Mouse (Mus musculus): ENCODE measurements around the gene Slc7a11. TPM values are rescaled to one million over a fixed set of nuclear protein-coding genes. Genes with fewer than 3 reads are reported as not detected.

Gene Slc7a11
- polyA plus RNA-seq, 1 experiment from 2014 or later = 1.5 TPM

DNA sequence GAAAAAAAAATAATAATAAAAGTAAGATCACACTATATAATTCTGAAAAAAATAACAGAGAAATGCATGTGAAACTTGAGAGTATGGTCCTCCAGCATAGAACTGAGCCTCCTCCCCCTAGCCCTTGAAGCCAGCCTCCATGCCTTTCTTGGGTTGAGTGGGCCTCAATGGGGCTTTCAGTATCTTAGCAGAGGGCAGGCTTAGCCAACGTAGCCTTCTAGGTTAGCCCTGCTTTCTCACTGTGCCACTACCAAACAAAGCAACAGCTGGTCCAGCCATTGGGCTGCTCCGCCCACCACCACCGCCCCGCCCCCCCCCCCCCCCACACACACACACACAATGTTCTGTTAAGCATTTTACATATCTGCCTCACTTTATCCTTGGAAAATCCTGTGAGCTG lies 56.1 kb downstream of the Slc7a11 start:
- 17% methylated on average over 4 of the region's 4 CpGs for WGBS
- Histone ChIP-seq H3K27me3 (peaks cover 8% of the 10 kb centered on the region; the same call in 1 of the 2 replicates), H3K27ac (replicated peaks) (no peak overlapping the region), H3K4me1 (peaks cover 19% of the 10 kb centered on the region), H3K4me2 (replicated peaks) (no peak overlapping the region), H3K9ac (replicated peaks) (no peak overlapping the region), H3K36me3 (no peaks in the 10 kb centered on the region), H3K9me3 (peaks cover 8% of the 10 kb centered on the region; the same call in 1 of the 2 replicates), H3K4me3 (no peak overlapping the region)
- peak; percentile 67 for ATAC-seq (ENCODE audit: low FRiP score, low read depth)

- Histone ChIP-seq H3K4me3 (no peak overlapping the region), H3K36me3 (no peaks in the 10 kb centered on the region), H3K9ac (replicated peaks) (no peak overlapping the region), H3K27me3 (peaks cover 8% of the 10 kb centered on the region; the same call in 1 of the 2 replicates), H3K4me2 (replicated peaks) (no peak overlapping the region), H3K4me1 (peaks cover 22% of the 10 kb centered on the region), H3K27ac (replicated peaks) (peak overlapping the region; percentile 20), H3K9me3 (peaks cover 8% of the 10 kb centered on the region; the same call in 1 of the 2 replicates)
- ATAC-seq (ENCODE audit: low FRiP score, low read depth) = peak; percentile 58
- whole genome bisulfite sequencing = 35% methylated on average over 5 of the region's 5 CpGs
These were observed 56.7 kb downstream of the Slc7a11 start for GRCm38 (mm10) chr3:50386561-50387221.

DNA sequence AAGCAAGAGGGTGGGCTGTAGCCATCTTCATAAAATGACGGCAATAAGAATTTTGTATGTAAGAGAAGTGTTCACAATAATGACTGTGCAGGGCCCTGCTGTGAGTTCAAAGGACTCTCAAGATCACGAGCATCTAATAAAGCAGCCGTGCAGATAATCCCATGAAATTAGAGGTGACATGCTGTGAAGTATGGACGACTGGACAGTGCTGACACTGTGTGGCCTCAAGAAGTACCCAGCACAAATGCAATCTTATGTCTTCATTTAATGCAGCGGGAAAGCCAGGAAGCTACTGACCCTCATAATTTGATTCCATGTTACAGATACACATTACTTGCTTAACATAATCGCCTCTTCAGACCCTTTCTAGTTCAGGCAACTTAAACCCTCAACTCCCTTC lies 57.3 kb downstream of the Slc7a11 start:
- WGBS = 22% methylated on average over 6 of the region's 6 CpGs
- Histone ChIP-seq H3K4me3 (no peak overlapping the region), H3K36me3 (no peaks in the 10 kb centered on the region), H3K27ac (replicated peaks) (peak overlapping the region; percentile 20), H3K9ac (replicated peaks) (no peak overlapping the region), H3K4me1 (peaks cover 22% of the 10 kb centered on the region), H3K4me2 (replicated peaks) (no peak overlapping the region), H3K9me3 (peaks cover 8% of the 10 kb centered on the region; the same call in 1 of the 2 replicates), H3K27me3 (peaks cover 8% of the 10 kb centered on the region; the same call in 1 of the 2 replicates)
- peak; percentile 20; the same call in 1 of the 2 replicates for ATAC-seq (ENCODE audit: low FRiP score, low read depth)

GRCm38 (mm10) chr3:50382729-50383128 lies 60.7 kb downstream of the Slc7a11 start:
- H3K4me3 ChIP-seq = no peak overlapping the region
- H3K4me2 ChIP-seq (replicated peaks) = 0 out of 2 replicates have a peak overlapping the region, but pooled peaks have one; percentile 47
- WGBS = 39% methylated on average over 5 of the region's 5 CpGs
- H3K36me3 ChIP-seq = no peaks in the 10 kb centered on the region
- no peak overlapping the region for H3K9ac ChIP-seq (replicated peaks)
- no peak overlapping the region for H3K27ac ChIP-seq (replicated peaks)
- peaks cover 8% of the 10 kb centered on the region; the same call in 1 of the 2 replicates for H3K27me3 ChIP-seq
- peaks cover 22% of the 10 kb centered on the region for H3K4me1 ChIP-seq
- ATAC-seq (ENCODE audit: low FRiP score, low read depth) = 0 out of 2 replicates have a peak, but pooled peaks have one; percentile 28
- no peaks in the 10 kb centered on the region for H3K9me3 ChIP-seq

DNA sequence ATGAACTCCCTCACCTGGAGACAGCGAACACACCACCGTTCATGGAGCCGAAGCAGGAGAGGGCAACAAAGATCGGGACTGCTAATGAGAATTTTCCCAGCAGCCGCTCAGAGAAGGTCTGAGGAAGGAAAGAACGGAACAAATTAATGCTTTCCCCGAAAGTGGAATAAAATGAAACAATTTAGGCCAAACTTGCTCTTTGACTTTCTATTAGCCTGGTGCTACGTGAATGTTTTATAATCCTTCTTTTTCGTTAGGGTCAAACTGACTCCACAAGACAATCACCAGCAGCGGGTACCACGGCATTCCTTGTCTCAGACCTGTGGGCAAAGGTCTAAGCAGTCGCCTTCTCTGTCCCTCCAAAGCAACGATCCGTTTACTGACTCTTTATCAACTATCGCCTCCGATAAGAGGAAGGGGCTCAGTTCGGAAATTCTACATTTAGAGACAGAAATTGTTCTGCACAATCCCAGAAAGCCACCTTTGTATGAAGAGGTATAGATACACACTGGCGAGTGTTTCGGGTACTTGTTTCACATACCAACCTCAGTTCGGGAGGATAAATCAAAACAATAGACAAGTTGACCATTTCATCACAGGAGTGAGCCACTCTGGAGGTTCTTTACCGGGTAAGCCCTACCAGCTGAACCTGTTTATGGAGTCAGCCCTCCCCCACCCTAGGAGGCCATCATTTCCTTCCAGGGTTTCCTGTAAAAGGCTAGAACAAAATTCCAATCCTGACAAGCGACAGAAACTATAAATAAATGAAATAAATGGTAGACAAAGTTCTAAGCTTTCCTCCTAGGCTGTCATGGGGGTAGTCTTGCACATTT lies 61.3 kb downstream of the Slc7a11 start:
- no peaks in the 10 kb centered on the region for H3K9me3 ChIP-seq
- H3K27ac ChIP-seq (replicated peaks) = no peak overlapping the region
- WGBS = 35% methylated on average over 22 of the region's 22 CpGs
- no peaks in the 10 kb centered on the region for H3K36me3 ChIP-seq
- no peak overlapping the region; the same call in 1 of the 2 replicates for H3K9ac ChIP-seq (replicated peaks)
- peaks cover 22% of the 10 kb centered on the region for H3K4me1 ChIP-seq
- H3K4me3 ChIP-seq = peak overlapping the region; percentile 34
- peak overlapping the region; percentile 47 for H3K4me2 ChIP-seq (replicated peaks)
- peaks cover 8% of the 10 kb centered on the region; the same call in 1 of the 2 replicates for H3K27me3 ChIP-seq
- ATAC-seq (ENCODE audit: low FRiP score, low read depth) = peak; percentile 58

GRCm38 (mm10) chr3:50381160-50381860 lies 62.1 kb downstream of the Slc7a11 start:
- WGBS = 23% methylated on average over 10 of the region's 10 CpGs
- no peaks in the 10 kb centered on the region for H3K36me3 ChIP-seq
- H3K27ac ChIP-seq (replicated peaks) = no peak overlapping the region
- H3K4me2 ChIP-seq (replicated peaks) = peak overlapping the region; percentile 47
- H3K4me1 ChIP-seq = peaks cover 17% of the 10 kb centered on the region
- H3K4me3 ChIP-seq = peak overlapping the region; percentile 34
- peaks cover 8% of the 10 kb centered on the region; the same call in 1 of the 2 replicates for H3K27me3 ChIP-seq
- ATAC-seq (ENCODE audit: low FRiP score, low read depth) = peak; percentile 80
- no peaks in the 10 kb centered on the region for H3K9me3 ChIP-seq
- H3K9ac ChIP-seq (replicated peaks) = no peak overlapping the region

- 81% methylated on average over 8 of the region's 8 CpGs for WGBS
- Histone ChIP-seq H3K4me3 (no peak overlapping the region), H3K36me3 (no peaks in the 10 kb centered on the region), H3K4me1 (peaks cover 10% of the 10 kb centered on the region), H3K27ac (replicated peaks) (no peak overlapping the region), H3K4me2 (replicated peaks) (no peak overlapping the region), H3K9ac (replicated peaks) (no peak overlapping the region), H3K9me3 (no peaks in the 10 kb centered on the region), H3K27me3 (peaks cover 8% of the 10 kb centered on the region; the same call in 1 of the 2 replicates)
- no peak for ATAC-seq (ENCODE audit: low FRiP score, low read depth)
These were observed 63.5 kb downstream of the Slc7a11 start for GRCm38 (mm10) chr3:50379942-50380341.

DNA sequence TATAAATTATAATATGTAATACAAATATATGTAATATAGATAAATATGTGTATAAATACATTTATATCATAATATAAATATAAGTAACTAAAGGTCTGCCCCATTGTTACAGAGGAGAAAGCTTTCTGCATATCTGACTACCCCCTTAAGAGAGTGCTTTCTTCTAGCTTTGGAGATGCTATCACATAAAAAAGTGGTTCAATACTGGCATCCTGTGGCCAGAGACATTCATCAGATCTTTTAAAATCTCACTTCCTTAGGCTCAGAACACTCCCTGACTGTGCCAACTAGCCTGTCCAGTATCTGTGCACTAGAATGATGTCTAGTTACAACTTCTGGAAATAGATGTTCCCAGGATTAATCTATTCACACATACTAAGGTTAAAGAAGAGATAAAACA lies 67.9 kb downstream of the Slc7a11 start:
- ATAC-seq (ENCODE audit: low FRiP score, low read depth) = no peak
- H3K4me2 ChIP-seq (replicated peaks) = no peak overlapping the region
- no peak overlapping the region for H3K9ac ChIP-seq (replicated peaks)
- H3K36me3 ChIP-seq = no peaks in the 10 kb centered on the region
- H3K4me3 ChIP-seq = no peak overlapping the region
- H3K27me3 ChIP-seq = no peaks in the 10 kb centered on the region
- no peaks in the 10 kb centered on the region for H3K9me3 ChIP-seq
- H3K4me1 ChIP-seq = no peaks in the 10 kb centered on the region
- no peak overlapping the region for H3K27ac ChIP-seq (replicated peaks)

DNA sequence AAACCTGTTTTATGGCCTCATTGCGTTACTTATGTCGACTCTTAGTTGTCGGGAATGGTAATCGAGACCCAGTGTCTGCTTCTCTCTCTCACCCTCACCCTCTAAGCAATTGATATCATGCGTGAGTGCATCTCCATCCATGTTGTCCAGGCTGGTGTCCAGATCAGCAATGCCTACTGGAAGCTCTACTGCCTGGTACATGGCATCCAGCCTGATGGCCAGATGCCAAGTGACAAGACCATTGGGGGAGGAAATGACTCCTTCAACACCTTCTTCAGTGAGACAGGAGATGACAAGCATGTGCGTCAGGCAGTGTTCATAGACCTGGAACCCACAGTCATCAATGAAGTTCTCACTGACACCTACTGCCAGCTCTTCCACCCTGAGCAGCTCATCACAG lies 73.6 kb downstream of the Slc7a11 start:
- no peak overlapping the region for H3K4me2 ChIP-seq (replicated peaks)
- H3K9ac ChIP-seq (replicated peaks) = no peak overlapping the region
- no peak overlapping the region for H3K27ac ChIP-seq (replicated peaks)
- no peaks in the 10 kb centered on the region for H3K27me3 ChIP-seq
- no peaks in the 10 kb centered on the region for H3K9me3 ChIP-seq
- H3K4me1 ChIP-seq = peaks cover 5% of the 10 kb centered on the region; the same call in 1 of the 2 replicates
- H3K36me3 ChIP-seq = no peaks in the 10 kb centered on the region
- H3K4me3 ChIP-seq = no peak overlapping the region
- WGBS = 95% methylated on average over 6 of the region's 6 CpGs
- ATAC-seq (ENCODE audit: low FRiP score, low read depth) = no peak

GRCm38 (mm10) chr3:50367175-50367574 lies 76.2 kb downstream of the Slc7a11 start:
- peaks cover 5% of the 10 kb centered on the region; the same call in 1 of the 2 replicates for H3K4me1 ChIP-seq
- no peak overlapping the region for H3K4me3 ChIP-seq
- no peaks in the 10 kb centered on the region for H3K9me3 ChIP-seq
- H3K27me3 ChIP-seq = no peaks in the 10 kb centered on the region
- ATAC-seq (ENCODE audit: low FRiP score, low read depth) = no peak
- H3K27ac ChIP-seq (replicated peaks) = no peak overlapping the region
- WGBS = 56% methylated on average over 3 of the region's 3 CpGs
- H3K36me3 ChIP-seq = no peaks in the 10 kb centered on the region
- H3K9ac ChIP-seq (replicated peaks) = no peak overlapping the region
- H3K4me2 ChIP-seq (replicated peaks) = no peak overlapping the region

- Histone ChIP-seq H3K36me3 (no peaks in the 10 kb centered on the region), H3K27ac (replicated peaks) (no peak overlapping the region), H3K4me3 (no peak overlapping the region), H3K4me2 (replicated peaks) (no peak overlapping the region), H3K9ac (replicated peaks) (no peak overlapping the region), H3K27me3 (no peaks in the 10 kb centered on the region), H3K4me1 (peaks cover 5% of the 10 kb centered on the region; the same call in 1 of the 2 replicates), H3K9me3 (no peaks in the 10 kb centered on the region)
- WGBS = 87% methylated on average over 3 of the region's 3 CpGs
- ATAC-seq (ENCODE audit: low FRiP score, low read depth) = no peak
These were observed 79.8 kb downstream of the Slc7a11 start for GRCm38 (mm10) chr3:50363659-50364058.

All from midbrain, embryonic 12.5 days (tissue).